Mouse (Mus musculus) hindbrain, embryonic 11.5 days (tissue): ENCODE results near the gene D1Pas1. TPM values are rescaled to one million over a fixed set of nuclear protein-coding genes. Genes with fewer than 3 reads are reported as not detected.

ENCODE experiments used
- ATAC-seq: fragments of 200-750 bp; cut with Nextera tagmentation; 2 replicates; pipeline ENCODE4 v1.8.0; 2017; ENCODE audit warnings: mild to moderate bottlenecking, moderate TSS enrichment, moderate library complexity; ENCODE audit not compliant: low FRiP score
- DNase-seq: peaks from one replicate; pipeline ENCODE4 v3.0.0-alpha.2; 2015; ENCODE audit warnings: low spot score
- H3K27ac ChIP-seq: fragments of 300-500 bp; sonication (generic); 2 replicates; pipeline ENCODE4 v1.5.1; 2014; ENCODE audit warnings: mild to moderate bottlenecking, low read depth, low read length
- H3K27me3 ChIP-seq: fragments of 300-500 bp; sonication (generic); 2 replicates; pipeline ENCODE4 v1.6.1; 2014; ENCODE audit warnings: mild to moderate bottlenecking, low read length, moderate library complexity, mixed read lengths; ENCODE audit not compliant: control insufficient read depth, insufficient read depth
- H3K36me3 ChIP-seq: fragments of 300-500 bp; sonication (generic); 2 replicates; pipeline ENCODE4 v1.6.1; 2014; ENCODE audit warnings: mild to moderate bottlenecking, low read length, moderate library complexity, mixed read lengths; ENCODE audit not compliant: control insufficient read depth, insufficient read depth
- H3K4me1 ChIP-seq: fragments of 300-500 bp; sonication (generic); replicated peaks from 2 replicates; pipeline ENCODE4 v1.6.1; 2014; ENCODE audit warnings: low read length, mixed read lengths; ENCODE audit not compliant: control insufficient read depth, insufficient read depth
- H3K4me2 ChIP-seq: fragments of 300-500 bp; sonication (generic); replicated peaks from 2 replicates; pipeline ENCODE4 v1.6.1; 2014; ENCODE audit warnings: mild to moderate bottlenecking, low read depth, low read length
- H3K4me3 ChIP-seq: fragments of 300-500 bp; sonication (generic); 2 replicates; pipeline ENCODE4 v1.5.1; 2014; ENCODE audit warnings: low read depth, low read length
- H3K9ac ChIP-seq: fragments of 300-500 bp; sonication (generic); 2 replicates; pipeline ENCODE4 v1.6.1; 2014; ENCODE audit warnings: low read depth, low read length
- H3K9me3 ChIP-seq: fragments of 300-500 bp; sonication (generic); 2 replicates; pipeline ENCODE4 v1.6.1; 2016; ENCODE audit warnings: low read length; ENCODE audit not compliant: control insufficient read depth
- WGBS: fragments of 180-500 bp; shearing (Covaris S2); extraction: QIAGEN DNeasy Blood & Tissue Kit; methylation state at CpG from one replicate; pipeline ENCODE4 v1.1.7; 2014; 5-methylcytosine and 5-hydroxymethylcytosine counted together
- polyA plus RNA-seq: library from polyadenylated mRNA; unstranded; fragments of >200 nt; fragmentation: Nextera tagmentation; extraction: Ambion mirVana; gene quantifications from 2 replicates; pipeline ENCODE4 v1.2.1, GENCODE M21; 2014

The D1Pas1 gene
- polyA plus RNA-seq, result 0.06 TPM in 1 of 2 replicates, not detected in the other

GRCm38 (mm10) chr1:186967201-186967812, at the start of gene D1Pas1:
Gene D1Pas1 (plus strand): TSS chr1:186967416.
- WGBS, result 82% methylated on average over 52 of the region's 53 CpGs
- no peaks in the 10 kb centered on the region for H3K4me1 ChIP-seq
- no peak for ATAC-seq
- H3K27me3 ChIP-seq, result no peaks in the 10 kb centered on the region
- no peak within 1 kb of the TSS for H3K27ac ChIP-seq
- H3K4me2 ChIP-seq, result no peak within 1 kb of the TSS
- no peaks in the 10 kb centered on the region for H3K9me3 ChIP-seq
- H3K9ac ChIP-seq, result no peak within 1 kb of the TSS
- H3K36me3 ChIP-seq, result no peaks in the 10 kb centered on the region
- H3K4me3 ChIP-seq, result no peak within 1 kb of the TSS
- no peak for DNase-seq

GRCm38 (mm10) chr1:186922489-186923370, 44.5 kb upstream of the D1Pas1 start:
- H3K4me1 ChIP-seq, result 0 out of 2 replicates have a peak, but pooled peaks cover 3% of the 10 kb centered on the region
- peak; percentile 72 for ATAC-seq
- H3K4me3 ChIP-seq, result no peak overlapping the region

DNA sequence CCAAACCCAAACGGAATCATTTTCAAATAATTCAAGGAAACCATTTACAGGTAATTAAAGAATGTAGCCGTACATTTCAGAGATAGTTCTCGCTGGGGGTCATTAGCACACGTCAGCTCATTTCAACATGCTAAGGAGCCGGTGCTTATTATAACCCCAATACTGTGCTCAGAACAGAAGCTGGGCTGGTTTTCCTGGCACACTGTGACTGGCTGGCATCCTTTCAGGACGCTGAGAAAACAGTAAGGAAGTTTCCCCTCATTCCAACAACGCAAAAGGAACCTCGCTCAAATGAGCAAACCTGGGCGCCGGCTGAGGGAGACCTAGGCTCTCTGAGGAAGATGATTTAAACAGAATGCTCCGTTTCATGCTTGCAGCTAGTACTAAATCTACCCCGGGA, 43.2 kb upstream of the D1Pas1 start:
- WGBS, result 71% methylated on average over 12 of the region's 12 CpGs

More at GRCm38 (mm10) chr1:186922489-186923370, 44.5 kb upstream of the D1Pas1 start:
- no peak overlapping the region for H3K4me2 ChIP-seq
- H3K27ac ChIP-seq, result no peak overlapping the region
- H3K9me3 ChIP-seq, result no peaks in the 10 kb centered on the region
- DNase-seq, result peak; percentile 69
- no peak overlapping the region for H3K9ac ChIP-seq
- 19% methylated on average over 17 of the region's 17 CpGs for WGBS
- peaks cover 8% of the 10 kb centered on the region; the same call in 1 of the 2 replicates for H3K27me3 ChIP-seq
- no peaks in the 10 kb centered on the region for H3K36me3 ChIP-seq

DNA sequence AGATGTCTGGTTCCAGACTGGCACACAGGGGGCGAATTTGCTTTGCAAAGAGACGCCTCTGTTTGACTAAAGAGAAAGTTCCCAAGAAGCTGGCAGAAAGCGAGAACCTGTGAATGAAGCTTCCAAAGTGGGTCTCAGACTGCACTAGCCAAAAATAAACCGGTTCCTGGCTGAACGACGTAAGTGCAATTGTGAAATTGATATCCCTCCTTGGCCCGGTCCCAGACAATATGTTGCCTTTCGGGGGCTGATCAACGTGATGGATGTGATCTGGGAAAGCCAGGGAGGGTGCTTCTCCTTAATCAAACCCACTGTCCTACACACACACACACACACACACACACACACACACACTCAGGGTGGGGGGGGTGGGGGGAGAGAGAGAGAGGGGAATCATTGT, 41.8 kb upstream of the D1Pas1 start:
- H3K9me3 ChIP-seq, result no peaks in the 10 kb centered on the region
- no peak overlapping the region for H3K27ac ChIP-seq
- DNase-seq, result peak; percentile 30
- H3K27me3 ChIP-seq, result peaks cover 7% of the 10 kb centered on the region; the same call in 1 of the 2 replicates
- 26% methylated on average over 9 of the region's 9 CpGs for WGBS
- no peak overlapping the region for H3K4me2 ChIP-seq
- H3K36me3 ChIP-seq, result no peaks in the 10 kb centered on the region
- H3K9ac ChIP-seq, result no peak overlapping the region
- H3K4me3 ChIP-seq, result no peak overlapping the region
- H3K4me1 ChIP-seq, result 0 out of 2 replicates have a peak, but pooled peaks cover 3% of the 10 kb centered on the region
- no peak for ATAC-seq

More for the DNA sequence above, 43.2 kb upstream of the D1Pas1 start:
- no peak overlapping the region for H3K4me3 ChIP-seq
- H3K4me2 ChIP-seq, result no peak overlapping the region
- no peak overlapping the region for H3K27ac ChIP-seq
- H3K9ac ChIP-seq, result no peak overlapping the region
- no peaks in the 10 kb centered on the region for H3K36me3 ChIP-seq
- no peaks in the 10 kb centered on the region for H3K9me3 ChIP-seq
- no peak for DNase-seq
- no peak for ATAC-seq
- H3K4me1 ChIP-seq, result 0 out of 2 replicates have a peak, but pooled peaks cover 3% of the 10 kb centered on the region
- peaks cover 8% of the 10 kb centered on the region; the same call in 1 of the 2 replicates for H3K27me3 ChIP-seq

DNA sequence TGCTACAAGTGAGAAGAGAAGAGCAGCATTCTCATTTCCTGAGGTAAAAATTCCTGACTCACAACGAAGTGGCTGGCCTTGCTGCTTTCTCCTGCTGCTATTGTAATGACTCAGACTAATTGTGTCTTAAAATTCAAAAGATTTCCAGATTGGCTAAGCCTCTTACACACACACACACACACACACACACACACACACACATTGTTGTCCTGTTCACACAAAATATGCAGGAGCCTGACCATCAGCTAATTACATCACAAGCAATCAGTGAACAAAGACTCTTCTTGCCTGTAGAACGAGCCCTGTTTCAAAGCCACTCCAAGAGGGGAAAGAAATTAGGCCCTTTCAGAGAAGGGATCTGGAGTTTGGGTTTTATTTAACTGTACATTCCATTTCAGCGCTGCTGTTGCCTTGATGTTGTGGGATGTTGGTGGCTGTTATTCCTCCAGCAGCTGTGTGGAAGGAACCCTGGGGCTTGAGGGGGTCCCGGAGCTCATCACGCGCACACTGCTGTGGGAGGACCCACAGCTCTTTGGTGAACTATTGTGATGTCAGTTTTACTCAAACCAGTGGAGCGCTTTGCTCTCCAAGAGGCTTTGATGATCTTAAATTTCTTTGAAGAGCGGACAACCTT, 40.8 kb upstream of the D1Pas1 start:
- H3K9me3 ChIP-seq, result no peaks in the 10 kb centered on the region
- no peaks in the 10 kb centered on the region; the same call in 1 of the 2 replicates for H3K27me3 ChIP-seq
- DNase-seq (peak; percentile 31), ATAC-seq (no peak)
- 0 out of 2 replicates have a peak, but pooled peaks cover 3% of the 10 kb centered on the region for H3K4me1 ChIP-seq
- H3K4me3 ChIP-seq, result no peak overlapping the region
- no peak overlapping the region for H3K4me2 ChIP-seq
- H3K27ac ChIP-seq, result no peak overlapping the region
- H3K36me3 ChIP-seq, result no peaks in the 10 kb centered on the region
- WGBS, result 50% methylated on average over 8 of the region's 8 CpGs
- H3K9ac ChIP-seq, result no peak overlapping the region

DNA sequence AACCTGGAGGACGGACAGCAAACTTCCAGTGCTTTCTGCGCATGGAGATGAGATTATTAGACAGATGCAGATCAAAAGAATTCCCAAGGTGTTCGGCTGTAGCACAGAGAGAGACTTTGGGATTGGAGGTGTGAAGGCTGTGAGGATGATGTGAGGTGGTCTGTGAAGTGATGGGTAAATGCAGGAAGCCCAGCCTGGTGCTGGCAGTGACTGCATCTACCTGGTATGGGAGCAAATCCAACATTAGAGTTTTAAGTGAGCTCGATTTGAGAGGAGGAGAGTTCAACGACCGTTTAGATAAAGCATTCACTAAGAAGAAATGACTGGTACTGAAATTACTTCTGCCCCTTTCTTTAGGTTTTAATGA, 40.3 kb upstream of the D1Pas1 start:
- Histone ChIP-seq H3K27ac (no peak overlapping the region), H3K36me3 (no peaks in the 10 kb centered on the region), H3K9me3 (no peaks in the 10 kb centered on the region), H3K9ac (no peak overlapping the region), H3K27me3 (no peaks in the 10 kb centered on the region; the same call in 1 of the 2 replicates), H3K4me2 (no peak overlapping the region), H3K4me1 (0 out of 2 replicates have a peak, but pooled peaks cover 3% of the 10 kb centered on the region), H3K4me3 (no peak overlapping the region)
- ATAC-seq (no peak), DNase-seq (no peak)
- WGBS, result 76% methylated on average over 6 of the region's 6 CpGs

GRCm38 (mm10) chr1:186927494-186927893, 39.7 kb upstream of the D1Pas1 start:
- H3K27me3 ChIP-seq, result no peaks in the 10 kb centered on the region; the same call in 1 of the 2 replicates
- H3K4me2 ChIP-seq, result no peak overlapping the region
- ATAC-seq, result no peak
- H3K9ac ChIP-seq, result no peak overlapping the region
- H3K36me3 ChIP-seq, result no peaks in the 10 kb centered on the region
- H3K9me3 ChIP-seq, result no peaks in the 10 kb centered on the region
- no peak overlapping the region for H3K27ac ChIP-seq
- H3K4me1 ChIP-seq, result 0 out of 2 replicates have a peak, but pooled peaks cover 3% of the 10 kb centered on the region
- 77% methylated on average over 4 of the region's 4 CpGs for WGBS
- no peak overlapping the region for H3K4me3 ChIP-seq
- no peak for DNase-seq

- Histone ChIP-seq H3K4me1 (0 out of 2 replicates have a peak, but pooled peaks cover 3% of the 10 kb centered on the region), H3K27ac (no peak overlapping the region), H3K4me3 (no peak overlapping the region), H3K27me3 (no peaks in the 10 kb centered on the region), H3K9ac (no peak overlapping the region), H3K4me2 (no peak overlapping the region), H3K9me3 (no peaks in the 10 kb centered on the region), H3K36me3 (no peaks in the 10 kb centered on the region)
- DNase-seq (no peak), ATAC-seq (no peak)
- 82% methylated on average over 13 of the region's 13 CpGs for WGBS
These were observed 36.9 kb upstream of the D1Pas1 start for GRCm38 (mm10) chr1:186930160-186930887.
